Mouse (Mus musculus) cerebellum, postnatal 10 days (tissue): ENCODE data around the gene Vmn1r79.
"Not testable (repeated sequence)": the region's sequence is repeated elsewhere in the genome, so short reads cannot be mapped to it uniquely, and the experiment has no call there.

Experiments used
- DNase-seq, 2 experiments: peaks; one replicate each; pipeline ENCODE4 v3.0.0; 2021; ENCODE audit warnings: mixed read lengths in 2 of 2

The Vmn1r79 gene

GRCm38 (mm10) chr7:12170979-12171378, at the start of gene Vmn1r79:
Gene Vmn1r79 (plus strand): TSS chr7:12171279.
- DNase-seq, result not testable (repeated sequence)

GRCm38 (mm10) chr7:12149957-12150356, 21.1 kb upstream of the Vmn1r79 start, which contains the start of gene Vmn1r78:
Gene Vmn1r78 (plus strand): TSS chr7:12150257.
- no peak for DNase-seq

- DNase-seq, result not testable (repeated sequence)
These were observed 14.6 kb upstream of the Vmn1r79 start for GRCm38 (mm10) chr7:12156463-12156862.

GRCm38 (mm10) chr7:12172926-12173325, 1.8 kb downstream of the Vmn1r79 start:
- DNase-seq, result not testable (repeated sequence)

- DNase-seq, result no peak
These were observed 17.9 kb downstream of the Vmn1r79 start, which contains the start of gene Vmn1r80 for GRCm38 (mm10) chr7:12188986-12189385. Gene Vmn1r80 (plus strand): TSS chr7:12189286.

- no peak for DNase-seq
These were observed 33.1 kb downstream of the Vmn1r79 start for GRCm38 (mm10) chr7:12204141-12204540.
